Mouse (Mus musculus) adrenal gland, postnatal 4 days (tissue): ENCODE measurements around the gene Scpep1. TPM values are rescaled to one million over a fixed set of nuclear protein-coding genes. Genes with fewer than 3 reads are reported as not detected.
"Not testable (repeated sequence)": the region's sequence is repeated elsewhere in the genome, so short reads cannot be mapped to it uniquely, and the experiment has no call there.

Experiments used
- DNase-seq, 2 experiments: peaks; one replicate each; pipeline ENCODE4 v3.0.0; 2021 to 2022; ENCODE audit warnings: low spot score in 2 of 2, mixed read lengths in 2 of 2
- total RNA-seq, 2 experiments: library from RNA; stranded (reverse); gene quantifications; 2 replicates each; pipeline ENCODE4 v1.2.3; 2021

Gene Scpep1
- total RNA-seq, 2 experiments from 2014 or later = 149 to 159 TPM

GRCm38 (mm10) chr11:88931692-88932530 lies 23.4 kb downstream of the Scpep1 start:
- no peak for DNase-seq

GRCm38 (mm10) chr11:88926566-88926965 lies 28.7 kb downstream of the Scpep1 start:
- DNase-seq = no peak

- peak in 1 of 2 experiments; percentile 26 for DNase-seq
Observed at GRCm38 (mm10) chr11:88909388-88910036, 45.8 kb downstream of the Scpep1 start.

- peak in 1 of 2 experiments; percentile 37 for DNase-seq
Observed at GRCm38 (mm10) chr11:88908557-88909211, 46.6 kb downstream of the Scpep1 start.

- DNase-seq = no peak
Observed at GRCm38 (mm10) chr11:88907886-88908285, 47.4 kb downstream of the Scpep1 start.

GRCm38 (mm10) chr11:88905621-88906020 lies 49.6 kb downstream of the Scpep1 start:
- DNase-seq = no peak

GRCm38 (mm10) chr11:88904080-88904479 lies 51.2 kb downstream of the Scpep1 start:
- no peak for DNase-seq

GRCm38 (mm10) chr11:88902762-88903161 lies 52.5 kb downstream of the Scpep1 start:
- DNase-seq = no peak

GRCm38 (mm10) chr11:88901341-88901802 lies 53.9 kb downstream of the Scpep1 start:
- no peak for DNase-seq

- DNase-seq = no peak
Observed at GRCm38 (mm10) chr11:88899561-88899960, 55.7 kb downstream of the Scpep1 start.

- no peak for DNase-seq
Observed at GRCm38 (mm10) chr11:88898380-88898763, 56.9 kb downstream of the Scpep1 start.

GRCm38 (mm10) chr11:88897624-88898379 lies 57.5 kb downstream of the Scpep1 start:
- DNase-seq = no peak

GRCm38 (mm10) chr11:88895800-88896232 lies 59.4 kb downstream of the Scpep1 start:
- DNase-seq = peak in 1 of 2 experiments; percentile 29

GRCm38 (mm10) chr11:88895235-88895634 lies 60.0 kb downstream of the Scpep1 start:
- DNase-seq = not testable (repeated sequence)

- not testable (repeated sequence) for DNase-seq
Observed at GRCm38 (mm10) chr11:88894279-88894678, 61.0 kb downstream of the Scpep1 start.

- DNase-seq = not testable (repeated sequence)
Observed at GRCm38 (mm10) chr11:88893501-88893900, 61.8 kb downstream of the Scpep1 start.

GRCm38 (mm10) chr11:88892789-88893188 lies 62.5 kb downstream of the Scpep1 start:
- DNase-seq = peak in 1 of 2 experiments; percentile 29

- DNase-seq = peak; percentile 64 to 74
Observed at GRCm38 (mm10) chr11:88891921-88892561, 63.2 kb downstream of the Scpep1 start.

- peak in 1 of 2 experiments; percentile 24 for DNase-seq
Observed at GRCm38 (mm10) chr11:88891446-88891845, 63.8 kb downstream of the Scpep1 start.

- not testable (repeated sequence) for DNase-seq
Observed at GRCm38 (mm10) chr11:88890904-88891303, 64.4 kb downstream of the Scpep1 start.
